In the genomic region with DNA sequence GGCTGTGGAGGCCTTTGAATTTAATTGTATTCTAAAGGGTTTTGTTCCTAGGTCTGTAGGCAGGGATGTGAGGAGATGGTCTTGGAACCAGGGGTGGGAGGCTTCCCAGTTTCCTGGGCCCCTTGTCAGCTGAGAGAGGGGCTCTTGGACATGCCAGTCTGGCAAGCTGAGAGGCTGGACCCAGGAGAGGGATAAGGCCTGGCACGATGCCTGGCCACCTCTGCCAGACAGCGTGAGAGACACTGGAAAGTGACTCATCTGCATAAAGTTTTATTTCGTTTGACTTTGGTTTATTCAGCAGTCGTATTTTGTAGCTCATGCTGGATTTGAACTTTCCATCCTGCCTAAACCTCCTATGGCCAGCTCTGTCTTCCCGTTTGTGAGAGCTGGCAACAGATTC, we compare ENCODE assay signal across 18 mouse cellular contexts. TPM values are rescaled to one million over a fixed set of nuclear protein-coding genes. Genes with fewer than 3 reads are reported as not detected.
DNase-seq lines count a peak whose midpoint lies in the region; ATAC-seq lines count a peak whose summit lies in the region.
"Had no signal": no experiment of that assay in that cellular context is flagged by ENCODE, and none has a peak within 500 bp of the region (broad histone marks: within the 10 kb centered on the region; RNA-seq: fewer than 3 reads in every experiment).

No protein-coding gene starts in this region.

- H3K27me3 ChIP-seq in hindbrain, embryonic 10.5 days (ENCODE audit: insufficient read depth, poor library complexity, severe bottlenecking), result peaks cover 10% of the 10 kb centered on the region; the same call in 1 of the 2 replicates
- H3K27me3 ChIP-seq in hindbrain, embryonic 14.5 days (ENCODE audit: control insufficient read depth, insufficient read depth, low read length), result no peaks in the 10 kb centered on the region
- H3K27me3 ChIP-seq in neural tube, embryonic 13.5 days, result peaks cover 3% of the 10 kb centered on the region
- 0 out of 2 replicates have a peak, but pooled peaks cover 3% of the 10 kb centered on the region for H3K27me3 ChIP-seq in neural tube, embryonic 15.5 days (replicated peaks)
- H3K27me3 ChIP-seq: embryonic facial prominence, embryonic 13.5 days had no signal

- H3K9ac ChIP-seq in hindbrain, embryonic 14.5 days, result no peak overlapping the region
- H3K9ac ChIP-seq in neural tube, embryonic 13.5 days, result no peak overlapping the region
- H3K9ac ChIP-seq in neural tube, embryonic 15.5 days (replicated peaks), result no peak overlapping the region
- H3K9ac ChIP-seq: embryonic facial prominence, embryonic 13.5 days; liver, embryonic 12.5 days; lung, embryonic 14.5 days had no signal

- peaks cover 94% of the 10 kb centered on the region for H3K4me1 ChIP-seq in hindbrain, embryonic 10.5 days (replicated peaks)
- peaks cover 48% of the 10 kb centered on the region for H3K4me1 ChIP-seq in hindbrain, embryonic 14.5 days (replicated peaks; ENCODE audit: control insufficient read depth, insufficient read depth, low read length)
- H3K4me1 ChIP-seq in neural tube, embryonic 13.5 days (replicated peaks), result peaks cover 80% of the 10 kb centered on the region
- H3K4me1 ChIP-seq in neural tube, embryonic 15.5 days, result peaks cover 66% of the 10 kb centered on the region

- no peaks in the 10 kb centered on the region for H3K36me3 ChIP-seq in hindbrain, embryonic 10.5 days
- no peaks in the 10 kb centered on the region for H3K36me3 ChIP-seq in hindbrain, embryonic 14.5 days (replicated peaks; ENCODE audit: control insufficient read depth, insufficient read depth)
- no peaks in the 10 kb centered on the region for H3K36me3 ChIP-seq in neural tube, embryonic 13.5 days
- no peaks in the 10 kb centered on the region for H3K36me3 ChIP-seq in neural tube, embryonic 15.5 days
- H3K36me3 ChIP-seq: embryonic facial prominence, embryonic 13.5 days; liver, embryonic 12.5 days had no signal

- H3K4me2 ChIP-seq in hindbrain, embryonic 14.5 days (replicated peaks), result no peak overlapping the region
- no peak overlapping the region for H3K4me2 ChIP-seq in neural tube, embryonic 13.5 days
- no peak overlapping the region for H3K4me2 ChIP-seq in neural tube, embryonic 15.5 days
- H3K4me2 ChIP-seq: embryonic facial prominence, embryonic 13.5 days; liver, embryonic 12.5 days; lung, embryonic 14.5 days had no signal

- peak overlapping the region; percentile 93 for H3K27ac ChIP-seq in hindbrain, embryonic 10.5 days
- H3K27ac ChIP-seq in hindbrain, embryonic 14.5 days, result no peak overlapping the region
- H3K27ac ChIP-seq in neural tube, embryonic 13.5 days (replicated peaks), result peak overlapping the region; percentile 73
- no peak overlapping the region for H3K27ac ChIP-seq in neural tube, embryonic 15.5 days (replicated peaks)
- H3K27ac ChIP-seq: embryonic facial prominence, embryonic 13.5 days; heart, adult 2 months; liver, embryonic 12.5 days had no signal

- no peak for ATAC-seq in hindbrain, embryonic 14.5 days (ENCODE audit: low FRiP score)
- ATAC-seq in neural tube, embryonic 13.5 days (ENCODE audit: low read depth), result no peak
- ATAC-seq in neural tube, embryonic 15.5 days (ENCODE audit: low FRiP score), result no peak
- ATAC-seq: inflammation-experienced regulatory T-cells, adult 6 months; liver, embryonic 12.5 days had no signal

- DNase-seq in cerebellum, adult 9-11 months, result peak; percentile 30
- DNase-seq in cerebellum, adult 18-20 months, result no peak
- DNase-seq in hindbrain, embryonic 10.5 days (ENCODE audit: low spot score), result no peak
- DNase-seq in hindbrain, embryonic 14.5 days (ENCODE audit: low spot score), result no peak
- no peak for DNase-seq in spleen, postnatal 10 days (ENCODE audit: low spot score in 2 of 2)
- no peak for DNase-seq in kidney, postnatal 14 days
- DNase-seq: heart, adult 2 months; heart, postnatal 10 days; kidney, adult 8-10 months; kidney, postnatal 36 days; layer of hippocampus, adult 9-11 months; lung, embryonic 14.5 days; thymus, postnatal 4 days had no signal

- H3K9me3 ChIP-seq in hindbrain, embryonic 10.5 days, result no peaks in the 10 kb centered on the region
- H3K9me3 ChIP-seq in hindbrain, embryonic 14.5 days (ENCODE audit: control insufficient read depth, low read length), result no peaks in the 10 kb centered on the region
- H3K9me3 ChIP-seq in neural tube, embryonic 13.5 days, result no peaks in the 10 kb centered on the region
- H3K9me3 ChIP-seq in neural tube, embryonic 15.5 days (replicated peaks), result no peaks in the 10 kb centered on the region
- H3K9me3 ChIP-seq: embryonic facial prominence, embryonic 13.5 days; liver, embryonic 12.5 days had no signal

- no peak overlapping the region for H3K4me3 ChIP-seq in hindbrain, embryonic 10.5 days
- H3K4me3 ChIP-seq in hindbrain, embryonic 14.5 days (replicated peaks; ENCODE audit: low read length), result no peak overlapping the region
- no peak overlapping the region for H3K4me3 ChIP-seq in neural tube, embryonic 13.5 days
- H3K4me3 ChIP-seq in neural tube, embryonic 15.5 days (replicated peaks), result no peak overlapping the region
- H3K4me3 ChIP-seq: embryonic facial prominence, embryonic 13.5 days; heart, adult 2 months; liver, embryonic 12.5 days had no signal

- 84% methylated on average over 5 of the region's 5 CpGs for WGBS in hindbrain, embryonic 10.5 days
- 57% methylated on average over 5 of the region's 5 CpGs for WGBS in hindbrain, embryonic 14.5 days
- 50% methylated on average over 5 of the region's 5 CpGs for WGBS in neural tube, embryonic 13.5 days
- 54% methylated on average over 5 of the region's 5 CpGs for WGBS in neural tube, embryonic 15.5 days

RNA-seq across cellular contexts. Expression of a gene that starts 26.5 kb away (rescaled TPM):
- 60.5 and 62.3 TPM in 2 replicates for polyA plus RNA-seq in hindbrain, embryonic 10.5 days (2016; fragmentation: Nextera tagmentation; extraction: Ambion mirVana)
- polyA plus RNA-seq in hindbrain, embryonic 14.5 days (2014; fragmentation: Nextera tagmentation; extraction: Ambion mirVana), result 45.8 and 48.5 TPM in 2 replicates
- polyA plus RNA-seq in neural tube, embryonic 13.5 days (2015; fragmentation: Nextera tagmentation; extraction: Ambion mirVana), result 75.6 and 76.1 TPM in 2 replicates
- polyA plus RNA-seq in neural tube, embryonic 15.5 days (2015; fragmentation: Nextera tagmentation; extraction: Ambion mirVana), result 88.1 and 91.7 TPM in 2 replicates

RNA-seq across cellular contexts. Expression of a gene that starts 30.0 kb away (rescaled TPM):
- polyA plus RNA-seq in hindbrain, embryonic 10.5 days (2016; fragmentation: Nextera tagmentation; extraction: Ambion mirVana), result 222 and 292 TPM in 2 replicates
- polyA plus RNA-seq in hindbrain, embryonic 14.5 days (2014; fragmentation: Nextera tagmentation; extraction: Ambion mirVana), result 27.0 and 30.2 TPM in 2 replicates
- polyA plus RNA-seq in neural tube, embryonic 13.5 days (2015; fragmentation: Nextera tagmentation; extraction: Ambion mirVana), result 33.5 and 40.5 TPM in 2 replicates
- 20.5 and 52.5 TPM in 2 replicates for polyA plus RNA-seq in neural tube, embryonic 15.5 days (2015; fragmentation: Nextera tagmentation; extraction: Ambion mirVana)

RNA-seq across cellular contexts. Expression of a gene that starts 53.7 kb away (rescaled TPM):
- 81.1 and 182 TPM in 2 replicates for polyA plus RNA-seq in hindbrain, embryonic 10.5 days (2016; fragmentation: Nextera tagmentation; extraction: Ambion mirVana)
- polyA plus RNA-seq in hindbrain, embryonic 14.5 days (2014; fragmentation: Nextera tagmentation; extraction: Ambion mirVana), result 525 and 527 TPM in 2 replicates
- polyA plus RNA-seq in neural tube, embryonic 13.5 days (2015; fragmentation: Nextera tagmentation; extraction: Ambion mirVana), result 548 and 565 TPM in 2 replicates
- 504 and 640 TPM in 2 replicates for polyA plus RNA-seq in neural tube, embryonic 15.5 days (2015; fragmentation: Nextera tagmentation; extraction: Ambion mirVana)
- polyA plus RNA-seq: inflammation-experienced regulatory T-cells, adult 6 months had no signal

Comparison
In these comparisons a context has a peak if more than half of its experiments do, and no peak if none do; other contexts are left out.
1. H3K27ac ChIP-seq: peak in hindbrain, embryonic 10.5 days (single experiment) and neural tube, embryonic 13.5 days (single experiment); none in hindbrain, embryonic 14.5 days (single experiment) and neural tube, embryonic 15.5 days (single experiment).